Mouse (Mus musculus): ENCODE measurements at regions not wholly inside any gene's neighbourhood (a gene's known extent, or its start where the extent isn't known, plus 50 kb on each side); places are given as distances from the start of the nearest gene placed in this dataset.
"Not testable (repeated sequence)": the region's sequence is repeated elsewhere in the genome, so short reads cannot be mapped to it uniquely, and the experiment has no call there.

DNA sequence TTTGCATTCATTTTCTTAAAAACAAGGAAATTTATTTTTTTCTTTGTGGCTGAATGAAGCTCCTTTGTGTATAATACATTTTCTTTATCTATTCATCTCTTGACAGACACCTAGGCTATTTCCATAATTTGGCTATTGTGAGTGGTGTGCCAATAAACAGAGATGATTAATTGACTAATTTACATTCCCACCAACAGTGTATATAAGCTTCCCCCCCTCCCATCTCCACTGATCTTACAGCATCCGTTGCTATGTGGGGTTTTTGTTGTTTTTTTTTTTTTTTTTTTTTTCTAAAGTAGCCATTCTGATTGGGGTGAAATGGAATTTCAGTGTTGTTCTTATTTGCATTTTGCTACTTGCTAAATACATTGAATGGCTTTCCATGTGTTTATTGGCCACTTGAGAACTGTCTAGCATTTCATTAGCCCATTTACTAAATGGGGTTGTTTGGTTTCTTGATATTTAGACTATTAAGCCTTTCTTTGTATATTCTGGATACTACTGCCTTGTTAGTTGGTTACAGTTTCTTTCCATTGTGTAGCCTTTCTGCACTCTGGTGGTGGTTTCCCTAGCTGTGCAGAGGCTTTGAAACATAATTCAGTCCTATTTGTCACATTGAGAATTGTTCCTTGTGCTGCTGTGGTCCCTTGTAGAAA is 153.8 kb upstream of the Mad2l1 start:
- intact Hi-C loops (cut with DNase I) = no loop called here
- DNase-seq = no peak

GRCm38 (mm10) chr6:66382347-66383010 is 152.7 kb upstream of the Mad2l1 start:
- intact Hi-C loops (cut with DNase I) = no loop called here
- DNase-seq = no peak

GRCm38 (mm10) chr6:66395147-66395546 is 140.0 kb upstream of the Mad2l1 start:
- intact Hi-C loops (cut with DNase I) = no loop called here
- DNase-seq = no peak

- intact Hi-C loops (cut with DNase I) = no loop called here
- DNase-seq = no peak
Measured at GRCm38 (mm10) chr6:66397411-66397810, 137.8 kb upstream of the Mad2l1 start.

- intact Hi-C loops (cut with DNase I) = no loop called here
- no peak for DNase-seq
Measured at GRCm38 (mm10) chr6:66398674-66399073, 136.5 kb upstream of the Mad2l1 start.

DNA sequence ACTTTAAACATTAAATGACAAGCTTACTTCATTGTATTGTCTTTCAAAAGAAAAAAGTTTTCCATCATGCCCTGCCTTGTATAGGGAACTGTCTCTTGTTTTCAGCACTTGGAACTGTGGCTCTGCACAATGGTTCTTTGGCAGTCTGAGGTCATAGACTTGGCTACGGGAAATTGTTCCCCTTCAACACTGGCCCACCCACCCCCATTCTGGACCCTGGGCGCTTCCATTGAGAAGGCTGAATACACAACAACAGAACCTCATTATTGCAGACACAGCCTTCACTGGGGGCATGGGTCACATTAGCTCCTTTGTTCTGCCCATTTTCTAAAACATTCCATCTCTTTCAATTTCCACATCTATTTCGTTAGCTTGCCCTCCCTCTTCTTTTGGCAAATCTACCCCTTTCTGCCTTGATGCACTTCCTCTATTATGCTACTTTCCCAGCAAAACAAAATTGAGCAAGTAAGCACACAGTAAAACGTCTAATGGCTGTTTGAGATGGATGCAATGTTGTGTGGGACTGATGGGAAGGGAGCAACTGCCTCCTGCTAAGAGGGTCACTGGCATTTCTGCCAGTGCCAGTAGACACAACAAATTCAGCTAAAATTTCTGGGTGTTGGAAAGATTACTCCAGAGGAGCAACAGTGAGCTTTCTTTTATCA is 136.0 kb upstream of the Mad2l1 start:
- intact Hi-C loops (cut with DNase I) = no loop called here
- DNase-seq = no peak

DNA sequence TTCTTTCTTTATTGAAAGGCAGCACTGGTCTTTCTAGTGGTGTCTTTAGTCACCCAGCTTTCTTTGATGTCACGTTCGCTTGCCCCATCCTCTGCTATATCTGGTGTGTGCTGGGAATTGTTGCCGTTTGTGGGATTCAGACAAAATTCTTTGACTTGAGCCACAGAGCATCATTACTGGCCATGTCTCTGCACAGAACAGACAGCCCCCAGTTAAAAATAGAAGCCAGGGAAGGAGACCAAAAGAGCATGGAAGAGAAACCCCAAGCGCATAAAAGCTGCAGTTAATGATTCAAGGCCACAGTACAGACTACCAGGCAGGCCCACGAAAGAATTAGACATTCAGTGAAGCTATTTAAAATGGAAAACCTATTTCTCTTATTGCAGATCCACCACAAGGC is 133.7 kb upstream of the Mad2l1 start:
- DNase-seq = no peak
- intact Hi-C loops (cut with DNase I) = no loop called here

DNA sequence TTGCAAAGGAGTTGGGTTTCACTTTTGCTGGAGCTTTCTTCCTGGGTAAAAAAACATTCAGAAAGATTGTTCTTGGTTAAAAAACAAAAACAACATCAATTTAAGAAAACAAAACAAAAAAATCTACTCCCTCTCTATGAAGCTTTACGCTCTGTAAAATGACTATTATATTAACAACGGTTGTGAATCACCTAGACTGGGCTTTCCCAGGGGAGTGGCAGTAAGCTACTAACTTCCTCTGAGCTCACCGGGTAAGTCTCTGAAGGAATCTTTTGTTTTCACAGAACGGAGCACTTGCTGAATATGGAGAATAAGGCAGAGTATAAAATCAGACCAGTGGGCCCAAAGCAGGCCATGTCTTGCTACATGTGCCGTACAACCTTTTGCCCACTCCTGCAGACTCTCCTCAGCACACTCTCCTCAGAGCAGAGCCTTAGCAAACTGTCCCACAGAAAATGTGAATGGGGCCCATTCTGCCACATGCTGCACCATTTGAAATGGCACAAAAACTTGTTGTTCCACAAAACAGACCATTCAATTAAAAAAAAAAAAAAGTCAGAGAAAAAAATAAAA is 133.2 kb upstream of the Mad2l1 start:
- intact Hi-C loops (cut with DNase I) = no loop called here
- DNase-seq = no peak

DNA sequence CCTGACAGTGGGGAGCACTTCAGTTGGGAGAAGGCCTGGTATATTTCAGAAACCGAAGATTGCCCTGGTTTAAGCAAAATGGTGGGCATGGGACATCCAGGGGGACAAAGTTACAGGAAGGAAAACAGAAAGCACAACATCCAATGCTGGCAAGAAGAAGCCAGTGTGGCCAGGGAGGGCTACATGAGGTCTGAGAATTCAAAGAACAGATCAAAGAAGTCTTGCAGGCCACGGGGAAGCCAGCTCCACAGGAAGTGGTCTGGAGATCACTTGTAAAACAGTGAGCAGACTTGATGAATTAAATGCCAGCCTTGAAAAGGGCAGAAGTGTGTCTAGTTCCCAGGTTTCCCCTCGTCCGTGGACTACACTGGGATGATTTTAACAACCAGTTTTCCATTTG is 120.4 kb upstream of the Mad2l1 start:
- intact Hi-C loops (cut with DNase I) = no loop called here
- DNase-seq = no peak

- no peak for DNase-seq
- intact Hi-C loops (cut with DNase I) = no loop called here
Measured at GRCm38 (mm10) chr6:66419452-66420041, 115.6 kb upstream of the Mad2l1 start.

DNA sequence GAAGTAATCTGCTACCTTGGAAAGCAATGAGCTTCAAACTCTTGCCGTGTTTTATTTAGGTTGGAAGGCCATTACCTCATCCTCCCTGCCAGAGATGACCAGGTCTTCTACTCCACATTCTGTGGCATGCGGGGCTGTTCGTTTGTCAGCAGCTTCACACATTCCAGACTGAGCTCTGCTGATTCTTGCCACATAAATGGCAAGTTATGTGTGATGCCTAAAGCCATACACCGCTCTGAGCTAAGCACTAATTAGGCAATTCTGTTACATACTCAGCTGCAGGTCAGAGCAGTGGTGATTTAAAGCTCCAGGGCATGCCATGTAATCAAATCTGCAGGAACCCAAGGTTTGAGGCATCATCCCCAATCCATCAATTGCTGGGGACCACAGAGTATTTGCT is 106.8 kb upstream of the Mad2l1 start:
- DNase-seq = no peak
- intact Hi-C loops (cut with DNase I) = no loop called here

- intact Hi-C loops (cut with DNase I); DNase-seq: not testable (repeated sequence)
Measured at GRCm38 (mm10) chr6:66450408-66450807, 84.8 kb upstream of the Mad2l1 start.

- no peak for DNase-seq
- intact Hi-C loops (cut with DNase I) = no loop called here
Measured at GRCm38 (mm10) chr6:66458172-66458571, 77.0 kb upstream of the Mad2l1 start.

- intact Hi-C loops (cut with DNase I) = no loop called here
- no peak for DNase-seq
Measured at GRCm38 (mm10) chr6:66464540-66464939, 70.7 kb upstream of the Mad2l1 start.

DNA sequence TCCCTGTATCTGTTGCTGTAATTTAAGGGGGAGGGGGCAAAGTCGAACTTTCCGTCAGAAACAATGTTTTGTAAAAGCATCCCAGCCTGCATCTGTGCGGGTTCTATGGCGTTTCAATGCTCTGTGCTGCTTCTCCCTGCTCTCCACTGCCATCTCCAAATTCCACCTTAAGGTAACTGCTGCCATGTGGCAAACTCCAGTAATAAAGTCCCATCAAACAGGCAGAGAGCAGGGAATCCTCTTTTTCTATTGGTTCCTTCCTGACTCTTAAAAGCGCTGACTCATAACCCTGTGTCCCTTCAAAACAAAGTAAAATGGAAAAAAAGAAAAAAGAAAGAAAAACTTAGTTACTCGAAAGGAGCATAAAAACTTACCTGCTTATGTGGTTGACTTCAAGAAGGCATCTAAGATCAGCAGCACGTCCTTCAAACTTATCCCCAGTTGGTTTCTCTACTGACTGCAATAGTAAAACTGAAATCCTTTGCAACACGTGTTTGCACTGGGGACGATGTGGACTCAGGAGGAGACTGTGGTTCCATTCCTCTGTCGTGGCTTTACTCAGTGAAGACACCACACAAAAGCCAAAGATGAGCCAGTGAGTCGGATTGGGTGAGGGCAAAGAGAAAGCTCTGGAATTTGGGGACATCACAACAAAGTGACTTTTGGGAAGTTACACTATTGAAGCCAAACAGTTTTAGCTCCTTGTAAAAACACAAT is 69.9 kb upstream of the Mad2l1 start:
- intact Hi-C loops (cut with DNase I) = loop anchor here (5.0 kb wide), 1 partner anchor 813 kb away; no protein-coding TSS in a partner anchor

DNA sequence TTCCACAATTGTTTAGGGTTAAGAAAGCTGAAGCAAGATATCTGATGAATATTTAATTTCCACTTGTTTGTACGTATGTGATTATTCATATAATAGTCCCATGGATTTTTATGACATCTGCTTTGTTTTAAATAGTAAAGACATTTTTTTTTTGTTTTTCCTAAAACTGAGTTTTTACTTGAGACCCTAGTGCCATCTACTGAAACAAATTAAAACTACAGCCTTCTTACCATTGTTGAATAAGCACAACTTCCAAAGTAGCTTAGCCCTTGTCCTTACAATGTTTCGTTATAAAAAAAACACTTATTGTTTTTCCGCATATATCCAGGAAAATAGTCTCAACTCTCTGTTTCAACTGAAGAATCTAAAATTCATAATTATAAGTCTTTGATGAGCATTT is 68.4 kb upstream of the Mad2l1 start:
- intact Hi-C loops (cut with DNase I) = loop anchor here (5.0 kb wide), 1 partner anchor 814 kb away; no protein-coding TSS in a partner anchor
- no peak for DNase-seq

More for the DNA sequence above, 69.9 kb upstream of the Mad2l1 start:
- no peak for DNase-seq

- DNase-seq = no peak
- intact Hi-C loops (cut with DNase I) = no loop called here
Measured at GRCm38 (mm10) chr6:66470627-66471249, 64.5 kb upstream of the Mad2l1 start.

GRCm38 (mm10) chr6:66471786-66472185 is 63.4 kb upstream of the Mad2l1 start:
- DNase-seq = no peak
- intact Hi-C loops (cut with DNase I) = no loop called here

GRCm38 (mm10) chr6:66472697-66473096 is 62.5 kb upstream of the Mad2l1 start:
- intact Hi-C loops (cut with DNase I) = no loop called here
- no peak for DNase-seq

DNA sequence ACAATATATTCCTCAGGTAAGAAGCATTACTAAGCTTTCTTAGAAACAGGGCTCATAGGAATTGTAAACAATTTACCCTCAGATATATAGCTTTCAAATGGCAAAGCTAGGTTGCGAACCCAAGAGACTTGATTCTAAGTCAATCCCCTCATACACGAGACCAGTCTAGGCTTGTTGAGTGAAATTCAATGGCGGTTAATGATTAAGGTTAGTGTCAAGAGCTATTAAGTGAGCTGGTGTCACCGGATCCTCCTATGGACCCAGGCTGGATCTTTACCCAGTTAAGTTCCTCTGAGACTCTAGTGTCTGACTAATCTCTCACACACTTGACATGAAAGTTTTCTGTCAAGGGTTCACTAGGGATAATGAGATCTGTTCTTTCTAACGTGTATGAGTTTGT is 57.6 kb upstream of the Mad2l1 start:
- DNase-seq = no peak
- intact Hi-C loops (cut with DNase I) = no loop called here
